Mouse (Mus musculus): ENCODE data around the gene Pfkm. TPM values are rescaled to one million over a fixed set of nuclear protein-coding genes. Genes with fewer than 3 reads are reported as not detected.

The Pfkm gene
- polyA plus RNA-seq, 1 experiment from 2014 or later, result 26.7 TPM

DNA sequence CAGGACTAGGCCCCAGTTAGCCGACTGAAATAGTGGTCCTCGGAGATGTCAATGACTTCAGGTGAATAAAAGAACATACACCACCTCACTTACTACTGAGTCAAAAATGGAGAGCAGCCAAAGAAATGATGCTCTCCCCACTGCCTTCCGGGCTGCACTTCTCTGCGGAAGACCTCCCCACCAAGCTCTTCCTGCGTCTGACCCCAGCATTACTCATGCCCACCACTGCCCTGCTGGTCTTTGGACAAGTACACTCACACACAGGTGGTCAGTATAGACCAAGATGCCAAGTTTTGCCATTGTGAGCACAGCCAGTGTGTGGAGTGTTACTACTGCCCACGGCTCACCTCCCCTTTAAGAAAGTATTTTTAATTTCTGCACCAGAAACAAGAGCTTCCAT lies 10.0 kb downstream of the Pfkm start:
- H3K4me2 ChIP-seq, result no peak overlapping the region
- no peak for DNase-seq
- no peak overlapping the region for H3K9ac ChIP-seq
- no peaks in the 10 kb centered on the region for H3K27me3 ChIP-seq
- no peak for ATAC-seq (ENCODE audit: low read depth)
- WGBS (ENCODE audit: insufficient replicate concordance), result 83% methylated on average over 6 of the region's 6 CpGs
- H3K9me3 ChIP-seq (replicated peaks), result no peaks in the 10 kb centered on the region
- H3K36me3 ChIP-seq, result peaks cover 8% of the 10 kb centered on the region
- no peak overlapping the region for H3K4me3 ChIP-seq (replicated peaks)
- H3K27ac ChIP-seq, result no peak overlapping the region
- peaks cover 6% of the 10 kb centered on the region for H3K4me1 ChIP-seq (replicated peaks)

DNA sequence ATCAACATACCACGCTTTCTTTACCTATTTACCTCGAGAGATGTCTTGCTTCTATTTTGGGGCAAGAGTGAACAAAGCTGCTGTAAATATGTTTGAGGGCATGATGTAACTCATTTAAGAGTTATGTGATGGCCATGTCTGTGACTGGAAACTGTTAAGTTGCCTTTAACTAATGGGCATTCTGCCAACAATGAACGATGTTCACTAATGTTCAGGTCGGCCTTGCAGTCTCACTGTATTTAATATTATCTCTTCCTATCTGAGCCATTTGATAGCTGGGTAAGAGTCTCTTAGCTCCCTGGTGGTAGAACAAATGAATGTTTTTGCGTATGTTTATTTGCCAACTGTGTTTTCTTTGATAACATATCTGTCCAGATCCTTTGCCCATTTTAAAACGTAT lies 14.1 kb downstream of the Pfkm start:
- DNase-seq, result no peak
- Histone ChIP-seq H3K4me3 (replicated peaks) (no peak overlapping the region), H3K4me1 (replicated peaks) (peaks cover 44% of the 10 kb centered on the region), H3K4me2 (no peak overlapping the region), H3K36me3 (no peaks in the 10 kb centered on the region; the same call in 1 of the 2 replicates), H3K27me3 (no peaks in the 10 kb centered on the region), H3K9me3 (replicated peaks) (no peaks in the 10 kb centered on the region), H3K9ac (no peak overlapping the region), H3K27ac (no peak overlapping the region)
- ATAC-seq (ENCODE audit: low read depth), result no peak
- 66% methylated on average over 6 of the region's 6 CpGs for WGBS (ENCODE audit: insufficient replicate concordance)

- Histone ChIP-seq H3K27ac (peak overlapping the region; percentile 78; the same call in 1 of the 2 replicates), H3K4me3 (replicated peaks) (no peak overlapping the region), H3K4me1 (replicated peaks) (peaks cover 51% of the 10 kb centered on the region), H3K36me3 (peaks cover under 1% of the 10 kb centered on the region), H3K27me3 (no peaks in the 10 kb centered on the region), H3K4me2 (peak overlapping the region; percentile 91), H3K9me3 (replicated peaks) (no peaks in the 10 kb centered on the region), H3K9ac (no peak overlapping the region)
- ATAC-seq (ENCODE audit: low read depth), result no peak
- no peak for DNase-seq
- 69% methylated on average over 6 of the region's 6 CpGs for WGBS (ENCODE audit: insufficient replicate concordance)
These were observed 14.8 kb downstream of the Pfkm start for GRCm38 (mm10) chr15:98107230-98107629.

DNA sequence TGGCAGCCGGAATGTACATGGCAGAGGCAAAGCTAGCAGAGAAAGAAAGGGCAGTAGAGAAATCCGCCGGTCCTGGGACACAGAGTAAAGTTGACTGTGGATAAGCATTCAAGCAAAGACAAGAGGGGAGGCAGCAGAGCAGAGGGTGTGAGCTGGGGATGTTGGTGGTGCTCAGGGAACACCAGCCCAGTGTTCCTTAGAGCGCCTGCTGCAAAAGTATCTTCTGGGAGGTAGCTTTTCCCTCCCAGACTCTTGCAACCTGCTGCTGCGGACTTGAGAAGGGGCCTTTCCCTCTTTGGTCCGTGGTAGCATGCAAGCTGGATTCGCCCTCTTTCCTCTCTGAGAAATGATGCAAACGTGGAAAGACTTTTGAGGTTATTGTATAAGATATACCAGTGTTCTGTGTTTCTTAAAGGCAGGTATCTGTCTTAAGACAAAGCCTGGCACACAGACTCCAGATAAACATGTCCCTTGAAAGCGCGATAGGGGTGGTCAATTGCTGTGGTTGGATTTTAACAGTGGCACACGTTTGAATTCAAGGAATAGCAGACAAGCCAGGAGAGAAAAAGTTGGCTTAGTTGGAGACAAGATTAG lies 15.4 kb downstream of the Pfkm start:
- 34% methylated on average over 11 of the region's 11 CpGs for WGBS (ENCODE audit: insufficient replicate concordance)
- peaks cover 6% of the 10 kb centered on the region for H3K36me3 ChIP-seq
- peak overlapping the region; percentile 77 for H3K9ac ChIP-seq
- H3K9me3 ChIP-seq (replicated peaks), result no peaks in the 10 kb centered on the region
- ATAC-seq (ENCODE audit: low read depth) (peak; percentile 35; the same call in 1 of the 2 replicates), DNase-seq (no peak)
- H3K4me2 ChIP-seq, result peak overlapping the region; percentile 91
- H3K27me3 ChIP-seq, result no peaks in the 10 kb centered on the region
- H3K4me1 ChIP-seq (replicated peaks), result peaks cover 52% of the 10 kb centered on the region
- peak overlapping the region; percentile 78 for H3K27ac ChIP-seq
- peak overlapping the region; percentile 71 for H3K4me3 ChIP-seq (replicated peaks)

DNA sequence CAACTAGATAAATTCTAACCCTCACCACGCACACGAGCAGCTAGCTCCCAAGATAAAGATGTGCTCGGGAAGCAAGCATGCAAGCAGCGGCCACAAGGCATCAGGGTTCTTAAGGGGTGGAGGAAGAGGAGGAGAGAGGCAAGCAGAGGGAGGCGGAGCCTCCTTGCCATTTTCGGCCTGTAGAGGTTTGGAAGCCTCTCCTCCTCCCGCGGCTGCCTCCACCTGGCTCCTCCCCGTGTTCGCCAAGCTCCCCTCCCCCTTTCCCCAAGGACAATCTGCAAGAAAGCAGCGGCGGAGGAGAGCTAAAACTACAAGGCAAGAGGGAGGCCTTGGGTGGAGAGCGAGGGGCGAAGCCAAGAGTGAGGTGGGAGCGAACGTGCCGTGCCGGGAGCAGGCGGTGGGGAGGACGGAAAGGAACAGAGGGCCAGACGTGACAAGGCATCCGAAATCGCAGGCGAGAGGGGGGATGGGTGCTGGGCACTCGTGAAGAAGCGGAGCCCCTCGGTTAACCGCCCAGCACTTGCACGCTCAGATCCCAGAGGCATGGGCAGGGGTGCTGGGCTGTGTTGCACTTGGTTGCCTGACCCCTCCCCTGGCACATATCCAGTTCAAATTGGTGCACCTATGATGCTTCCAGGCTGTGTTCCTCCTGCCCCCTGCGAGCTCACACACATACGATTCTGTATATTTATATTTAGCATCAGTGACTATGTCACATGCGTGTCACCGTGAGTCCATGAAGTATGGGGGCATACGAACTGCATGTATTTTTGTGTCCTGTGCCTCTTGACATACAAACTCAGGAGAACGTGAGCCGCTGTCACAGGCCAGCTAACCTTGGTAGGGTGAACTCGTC lies 16.1 kb downstream of the Pfkm start:
- H3K27me3 ChIP-seq, result no peaks in the 10 kb centered on the region
- peak overlapping the region; percentile 71 for H3K4me3 ChIP-seq (replicated peaks)
- H3K27ac ChIP-seq, result peak overlapping the region; percentile 78
- ATAC-seq (ENCODE audit: low read depth), result peak; percentile 96
- H3K9me3 ChIP-seq (replicated peaks), result no peaks in the 10 kb centered on the region
- H3K9ac ChIP-seq, result peak overlapping the region; percentile 77
- 2% methylated on average over 37 of the region's 37 CpGs for WGBS (ENCODE audit: insufficient replicate concordance)
- peak; percentile 82 for DNase-seq
- H3K36me3 ChIP-seq, result peaks cover 9% of the 10 kb centered on the region
- peaks cover 52% of the 10 kb centered on the region for H3K4me1 ChIP-seq (replicated peaks)
- H3K4me2 ChIP-seq, result peak overlapping the region; percentile 91

DNA sequence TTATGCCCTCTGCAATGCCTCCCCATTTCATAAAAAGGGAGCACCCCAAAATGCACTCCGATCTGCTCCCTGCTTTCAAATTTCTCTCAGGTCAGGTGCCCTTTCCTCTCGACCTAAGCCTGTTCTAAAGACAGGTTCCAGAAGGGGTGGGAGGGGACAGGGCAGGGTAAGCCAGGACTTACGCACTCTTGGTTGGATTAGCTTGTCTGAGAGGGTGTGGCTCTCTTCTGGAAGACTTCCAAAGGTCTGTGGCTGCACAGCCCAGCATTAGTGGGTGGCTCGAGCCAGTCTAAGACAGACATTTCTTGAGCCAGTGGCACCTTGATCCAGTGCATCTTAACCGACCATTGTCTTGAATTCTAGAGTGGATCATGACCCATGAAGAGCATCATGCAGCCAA lies 19.4 kb downstream of the Pfkm start:
- Histone ChIP-seq H3K27ac (no peak overlapping the region), H3K4me1 (replicated peaks) (peaks cover 81% of the 10 kb centered on the region), H3K4me2 (peak overlapping the region; percentile 8; the same call in 1 of the 2 replicates), H3K4me3 (replicated peaks) (no peak overlapping the region), H3K27me3 (no peaks in the 10 kb centered on the region), H3K9ac (no peak overlapping the region), H3K36me3 (peaks cover 14% of the 10 kb centered on the region), H3K9me3 (replicated peaks) (no peaks in the 10 kb centered on the region)
- WGBS (ENCODE audit: insufficient replicate concordance), result 41% methylated on average over 5 of the region's 5 CpGs
- peak; percentile 52 for ATAC-seq (ENCODE audit: low read depth)
- no peak for DNase-seq

GRCm38 (mm10) chr15:98114098-98114851 lies 21.9 kb downstream of the Pfkm start:
- no peak for DNase-seq
- no peak overlapping the region for H3K4me3 ChIP-seq (replicated peaks)
- H3K4me2 ChIP-seq, result no peak overlapping the region
- H3K9me3 ChIP-seq (replicated peaks), result no peaks in the 10 kb centered on the region
- WGBS (ENCODE audit: insufficient replicate concordance), result 85% methylated on average over 10 of the region's 10 CpGs
- no peak for ATAC-seq (ENCODE audit: low read depth)
- H3K27ac ChIP-seq, result peak overlapping the region; percentile 50; the same call in 1 of the 2 replicates
- H3K27me3 ChIP-seq, result no peaks in the 10 kb centered on the region
- peaks cover 32% of the 10 kb centered on the region for H3K36me3 ChIP-seq
- H3K9ac ChIP-seq, result no peak overlapping the region
- peaks cover 70% of the 10 kb centered on the region for H3K4me1 ChIP-seq (replicated peaks)

DNA sequence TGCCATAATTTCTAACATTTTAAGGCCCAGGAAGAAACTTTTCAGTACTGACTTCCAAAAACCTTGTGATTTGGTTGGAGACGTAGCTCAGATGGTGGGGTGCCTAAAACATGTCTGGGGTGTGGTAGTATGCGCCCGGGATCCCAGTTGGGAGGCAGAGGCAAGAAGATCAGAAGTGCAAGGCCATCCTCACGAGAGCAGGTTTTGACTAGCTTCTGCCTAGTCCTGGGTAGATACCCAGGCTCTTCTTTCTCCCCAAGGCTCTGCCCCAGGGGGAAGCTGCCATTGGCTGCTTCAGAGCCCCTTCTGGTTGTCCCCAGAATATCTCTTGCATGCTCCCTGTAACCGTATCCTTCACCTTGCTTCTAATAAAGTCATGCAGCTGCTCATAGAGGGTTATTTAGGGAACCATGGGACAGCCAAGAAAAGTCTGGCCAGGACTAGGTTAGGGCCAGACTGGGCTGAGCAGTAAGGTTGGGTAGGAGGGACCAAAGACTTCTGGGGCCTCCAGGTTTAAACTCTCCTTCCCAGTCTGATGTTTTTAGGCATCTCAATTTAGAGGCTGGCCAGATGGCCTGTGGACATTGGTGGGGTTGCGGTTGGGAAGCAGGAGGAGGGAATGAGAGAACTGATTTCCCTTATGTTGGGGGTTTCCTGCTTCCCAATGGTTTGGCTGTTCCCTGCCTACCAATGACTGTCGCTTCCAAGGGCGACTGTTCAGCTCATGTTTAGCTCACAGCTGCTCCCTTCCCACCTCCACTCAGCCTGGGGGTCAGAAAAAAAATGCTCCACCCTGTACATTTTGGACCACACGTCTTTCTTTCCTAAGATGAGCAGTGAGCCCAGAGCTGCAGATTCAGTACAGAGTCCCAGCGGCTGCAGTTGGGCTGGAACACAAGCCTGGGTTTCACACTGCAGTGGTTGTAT lies 22.7 kb downstream of the Pfkm start:
- Histone ChIP-seq H3K4me3 (replicated peaks) (no peak overlapping the region), H3K9ac (peak overlapping the region; percentile 26; the same call in 1 of the 2 replicates), H3K4me2 (peak overlapping the region; percentile 56), H3K4me1 (replicated peaks) (peaks cover 63% of the 10 kb centered on the region), H3K27ac (peak overlapping the region; percentile 79), H3K36me3 (peaks cover 40% of the 10 kb centered on the region), H3K9me3 (replicated peaks) (no peaks in the 10 kb centered on the region), H3K27me3 (no peaks in the 10 kb centered on the region)
- 77% methylated on average over 10 of the region's 10 CpGs for WGBS (ENCODE audit: insufficient replicate concordance)
- ATAC-seq (ENCODE audit: low read depth) (no peak), DNase-seq (no peak)

- Histone ChIP-seq H3K27me3 (no peaks in the 10 kb centered on the region), H3K9me3 (replicated peaks) (no peaks in the 10 kb centered on the region), H3K4me3 (replicated peaks) (no peak overlapping the region), H3K4me2 (peak overlapping the region; percentile 56), H3K9ac (peak overlapping the region; percentile 26; the same call in 1 of the 2 replicates), H3K27ac (peak overlapping the region; percentile 79), H3K36me3 (peaks cover 47% of the 10 kb centered on the region), H3K4me1 (replicated peaks) (peaks cover 57% of the 10 kb centered on the region)
- DNase-seq, result no peak
- WGBS (ENCODE audit: insufficient replicate concordance), result 51% methylated on average over 9 of the region's 9 CpGs
- ATAC-seq (ENCODE audit: low read depth), result no peak
These were observed 23.4 kb downstream of the Pfkm start for GRCm38 (mm10) chr15:98115779-98116163.

DNA sequence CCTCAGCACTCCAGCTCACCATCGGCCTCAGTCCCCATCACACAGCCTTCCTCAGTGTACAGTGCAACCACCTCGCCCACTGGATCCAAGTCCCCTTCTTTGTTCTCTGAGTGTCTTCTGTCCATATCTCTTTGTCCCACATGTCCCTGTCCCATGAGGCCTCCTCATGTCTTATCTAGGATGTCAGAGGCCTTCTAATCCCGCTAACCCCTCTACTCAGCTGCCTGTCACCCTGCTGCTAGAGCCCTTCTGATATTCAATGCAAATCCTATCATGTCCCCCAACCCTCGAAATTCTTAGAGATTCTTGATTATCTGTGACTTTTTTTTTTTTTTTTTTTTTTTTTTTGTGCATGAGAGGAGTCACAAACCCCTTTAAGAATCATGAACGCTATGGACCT lies 23.9 kb downstream of the Pfkm start:
- Histone ChIP-seq H3K36me3 (peaks cover 52% of the 10 kb centered on the region), H3K9me3 (replicated peaks) (no peaks in the 10 kb centered on the region), H3K27ac (peak overlapping the region; percentile 79), H3K4me3 (replicated peaks) (0 out of 2 replicates have a peak overlapping the region, but pooled peaks have one; percentile 21), H3K4me2 (peak overlapping the region; percentile 56), H3K4me1 (replicated peaks) (peaks cover 53% of the 10 kb centered on the region), H3K9ac (no peak overlapping the region; the same call in 1 of the 2 replicates), H3K27me3 (no peaks in the 10 kb centered on the region)
- WGBS (ENCODE audit: insufficient replicate concordance), result 16% methylated on average over 5 of the region's 5 CpGs
- DNase-seq (peak; percentile 65), ATAC-seq (ENCODE audit: low read depth) (peak; percentile 92)
